13 mouse cellular contexts compared by ENCODE assay signal in genomic region chr9:9376650-9377189, GRCm38 (mm10).
DNase-seq lines count a peak whose midpoint lies in the region; ATAC-seq and TF ChIP-seq lines count a peak whose summit lies in the region.
"Had no signal": no experiment of that assay in that cellular context is flagged by ENCODE, and none has a peak within 500 bp of the region (broad histone marks: within the 10 kb centered on the region; RNA-seq: fewer than 3 reads in every experiment).

No protein-coding gene starts in this region.

- H3K27me3 ChIP-seq in forebrain, embryonic 13.5 days = no peaks in the 10 kb centered on the region
- no peaks in the 10 kb centered on the region for H3K27me3 ChIP-seq in forebrain, embryonic 10.5 days (ENCODE audit: poor library complexity, severe bottlenecking)
- H3K27me3 ChIP-seq in CH12.LX (replicated peaks) = no peaks in the 10 kb centered on the region
- H3K27me3 ChIP-seq: heart, embryonic 15.5 days; limb, embryonic 13.5 days had no signal

- TF ChIP-seq EP300 in CH12.LX (IDR thresholded peaks at IDR 0.05; ENCODE audit: low read length) = no peak

- intact Hi-C loops in left cerebral cortex, adult 2 months (cut with DNase I) = loop anchor here (10.0 kb wide), 3 partner anchors 402 to 1528 kb away; partner anchors contain the start of genes Cntn5 and Gm16485

- H3K36me3 ChIP-seq in forebrain, embryonic 13.5 days (ENCODE audit: poor library complexity, severe bottlenecking) = no peaks in the 10 kb centered on the region
- H3K36me3 ChIP-seq in forebrain, embryonic 10.5 days (replicated peaks) = no peaks in the 10 kb centered on the region
- no peaks in the 10 kb centered on the region for H3K36me3 ChIP-seq in CH12.LX (replicated peaks in 1 of 2; ENCODE audit: control insufficient read depth in 1 of 2, insufficient read depth in 1 of 2, low read length in 1 of 2)
- H3K36me3 ChIP-seq: heart, embryonic 15.5 days; limb, embryonic 13.5 days had no signal

- WGBS in forebrain, embryonic 13.5 days = 83% methylated on average over 2 of the region's 2 CpGs
- WGBS in forebrain, embryonic 10.5 days = 86% methylated on average over 2 of the region's 2 CpGs

- dilution Hi-C loops in CH12.LX (cut with MboI; ENCODE audit: extremely low pct_ligation_motif_present, extremely low pct_unique_long_range_greater_than_20kb, low sequenced_read_pairs) = no loop called here

- H3K9ac ChIP-seq in forebrain, embryonic 13.5 days = no peak overlapping the region
- H3K9ac ChIP-seq in CH12.LX (ENCODE audit: insufficient read depth, low read depth) = no peak overlapping the region
- H3K9ac ChIP-seq: heart, embryonic 15.5 days; limb, embryonic 13.5 days had no signal

- no peak overlapping the region for H3K27ac ChIP-seq in forebrain, embryonic 13.5 days
- H3K27ac ChIP-seq in forebrain, embryonic 10.5 days = no peak overlapping the region
- H3K27ac ChIP-seq in left cerebral cortex, adult 2 months = no peak overlapping the region
- H3K27ac ChIP-seq in CH12.LX (ENCODE audit: insufficient read depth, low read depth) = no peak overlapping the region
- H3K27ac ChIP-seq in cortical plate, adult 2 months (ENCODE audit: insufficient read depth, low read length) = no peak overlapping the region
- H3K27ac ChIP-seq: heart, embryonic 15.5 days; limb, embryonic 13.5 days; macrophage had no signal

- TF ChIP-seq CTCF in left cerebral cortex, adult 2 months (IDR thresholded peaks at IDR 0.05) = peak; percentile 71
- no peak; a peak in 1 of 4 replicates for TF ChIP-seq CTCF in CH12.LX (conservative IDR thresholded peaks at IDR 0.05 in 1 of 2, IDR thresholded peaks at IDR 0.05 in 1 of 2; ENCODE audit: low read depth in 2 of 2, low read length in 2 of 2)
- TF ChIP-seq CTCF in cortical plate, adult 2 months (IDR thresholded peaks at IDR 0.05; ENCODE audit: extremely low read depth, insufficient read depth, low read length) = peak; percentile 8; the same call in 1 of the 2 replicates

- H3K4me2 ChIP-seq in forebrain, embryonic 13.5 days = no peak overlapping the region
- H3K4me2 ChIP-seq in CH12.LX (ENCODE audit: insufficient read depth, low read depth, poor library complexity, severe bottlenecking) = no peak overlapping the region
- H3K4me2 ChIP-seq: heart, embryonic 15.5 days; limb, embryonic 13.5 days had no signal

- peak; percentile 23 for ATAC-seq in forebrain, embryonic 13.5 days

- TF ChIP-seq POLR2A in CH12.LX (IDR thresholded peaks at IDR 0.05; ENCODE audit: low read depth, low read length) = no peak
- TF ChIP-seq POLR2A in cortical plate, adult 2 months (IDR thresholded peaks at IDR 0.05; ENCODE audit: extremely low read depth, insufficient read depth, low read length) = no peak

- H3K4me3 ChIP-seq in forebrain, embryonic 13.5 days = no peak overlapping the region
- no peak overlapping the region for H3K4me3 ChIP-seq in forebrain, embryonic 10.5 days
- no peak overlapping the region for H3K4me3 ChIP-seq in left cerebral cortex, adult 2 months
- H3K4me3 ChIP-seq in CH12.LX (replicated peaks in 1 of 3; ENCODE audit: low read depth in 2 of 3, low read length in 2 of 3, poor library complexity in 1 of 3) = no peak overlapping the region
- no peak overlapping the region for H3K4me3 ChIP-seq in cortical plate, adult 2 months (ENCODE audit: insufficient read depth, low read length)
- H3K4me3 ChIP-seq: heart, embryonic 15.5 days; limb, embryonic 13.5 days had no signal

- no peaks in the 10 kb centered on the region for H3K4me1 ChIP-seq in forebrain, embryonic 13.5 days
- no peaks in the 10 kb centered on the region for H3K4me1 ChIP-seq in forebrain, embryonic 10.5 days
- H3K4me1 ChIP-seq in CH12.LX (ENCODE audit: control insufficient read depth in 1 of 2, insufficient read depth in 2 of 2) = no peaks in the 10 kb centered on the region
- H3K4me1 ChIP-seq in cortical plate, adult 2 months (ENCODE audit: control insufficient read depth, insufficient read depth, low read length) = no peaks in the 10 kb centered on the region
- H3K4me1 ChIP-seq: heart, embryonic 15.5 days; limb, embryonic 13.5 days had no signal

- in situ Hi-C loops in CH12.LX (cut with MboI; ENCODE audit: low pct_ligation_motif_present, low pct_unique_long_range_greater_than_20kb, low sequenced_read_pairs) = no loop called here

- H3K9me3 ChIP-seq in forebrain, embryonic 13.5 days (replicated peaks) = no peaks in the 10 kb centered on the region
- no peaks in the 10 kb centered on the region for H3K9me3 ChIP-seq in forebrain, embryonic 10.5 days
- H3K9me3 ChIP-seq in CH12.LX (replicated peaks; ENCODE audit: low read length) = peaks cover 16% of the 10 kb centered on the region
- H3K9me3 ChIP-seq: heart, embryonic 15.5 days; limb, embryonic 13.5 days had no signal

- peak; percentile 10 for TF ChIP-seq RAD21 in CH12.LX (IDR thresholded peaks at IDR 0.05; ENCODE audit: low read depth, low read length)

- DNase-seq in forebrain, embryonic 10.5 days (ENCODE audit: extremely low spot score, low spot score) = no peak
- no peak for DNase-seq in left cerebral cortex, adult 2 months (ENCODE audit: extremely low spot score in 1 of 2, low spot score in 2 of 2)
- no peak for DNase-seq in left cerebral cortex, adult 18-20 months (ENCODE audit: low spot score in 2 of 2)
- DNase-seq in CH12.LX (ENCODE audit: extremely low read depth) = peak; percentile 0
- DNase-seq in right cerebral cortex, adult 18-20 months = no peak
- DNase-seq in adrenal gland, postnatal 25 days = no peak
- DNase-seq: gastrocnemius, postnatal 10 days; kidney, postnatal 10 days had no signal

- H3K79me2 ChIP-seq in CH12.LX (replicated peaks; ENCODE audit: control insufficient read depth, extremely low read depth, insufficient read depth, poor library complexity, severe bottlenecking) = no peaks in the 10 kb centered on the region

TF ChIP-seq in CH12.LX, 34 proteins besides CTCF, POLR2A, EP300 and RAD21:
- TF ChIP-seq USF2 (conservative IDR thresholded peaks at IDR 0.05; ENCODE audit: low read depth, low read length) (no peak), MAZ (IDR thresholded peaks at IDR 0.05; ENCODE audit: low read depth, low read length) (no peak), HCFC1 (IDR thresholded peaks at IDR 0.05; ENCODE audit: low read depth, low read length) (no peak), MAFK (IDR thresholded peaks at IDR 0.05; ENCODE audit: insufficient replicate concordance, low read length) (no peak), POLR2AphosphoS2 (IDR thresholded peaks at IDR 0.05; ENCODE audit: low read depth, low read length) (no peak), UBTF (IDR thresholded peaks at IDR 0.05; ENCODE audit: low read depth, low read length) (no peak), SIN3A (IDR thresholded peaks at IDR 0.05; ENCODE audit: low read length) (no peak), IRF4 (IDR thresholded peaks at IDR 0.05; ENCODE audit: low read depth, low read length) (no peak), MXI1 (IDR thresholded peaks at IDR 0.05; ENCODE audit: low read depth, low read length) (no peak)

Comparison
In these comparisons a context has a peak if more than half of its experiments do, and no peak if none do; other contexts are left out.
1. CTCF ChIP-seq: peak in left cerebral cortex, adult 2 months (single experiment) and cortical plate, adult 2 months (single experiment); none in CH12.LX (0 of 2).